Mouse (Mus musculus) kidney, postnatal 0 days (tissue): ENCODE measurements around the gene Alpl. TPM values are rescaled to one million over a fixed set of nuclear protein-coding genes. Genes with fewer than 3 reads are reported as not detected.
A peak's percentile ranks its signal among the peaks of the same experiment; 100 is the strongest.

ENCODE experiments used
- ATAC-seq: fragments of 200-750 bp; cut with Nextera tagmentation; replicated peaks from 2 replicates; pipeline ENCODE4 v1.8.0; 2017; ENCODE audit warnings: low read depth, moderate number of reproducible peaks, moderate TSS enrichment, moderate library complexity; ENCODE audit not compliant: low FRiP score
- DNase-seq: peaks from one replicate; pipeline ENCODE4 v3.0.0-alpha.2; 2016; ENCODE audit warnings: low spot score
- H3K27ac ChIP-seq: fragments of 300-500 bp; sonication (generic); 2 replicates; pipeline ENCODE4 v1.5.1; 2014; ENCODE audit warnings: mild to moderate bottlenecking
- H3K27me3 ChIP-seq: fragments of 300-500 bp; sonication (generic); 2 replicates; pipeline ENCODE4 v1.6.1; 2014; ENCODE audit warnings: low read length, mixed read lengths; ENCODE audit not compliant: insufficient read depth
- H3K36me3 ChIP-seq: fragments of 300-500 bp; sonication (generic); 2 replicates; pipeline ENCODE4 v1.6.1; 2014; ENCODE audit warnings: low read length, mixed read lengths; ENCODE audit not compliant: insufficient read depth
- H3K4me1 ChIP-seq: fragments of 300-500 bp; sonication (generic); replicated peaks from 2 replicates; pipeline ENCODE4 v1.6.1; 2014; ENCODE audit warnings: antibody characterized with exemption, low read length, mixed read lengths; ENCODE audit not compliant: insufficient read depth
- H3K4me2 ChIP-seq: fragments of 300-500 bp; sonication (generic); 2 replicates; pipeline ENCODE4 v1.6.1; 2014; ENCODE audit warnings: mild to moderate bottlenecking, low read length, moderate library complexity, mixed read lengths
- H3K4me3 ChIP-seq: fragments of 300-500 bp; sonication (generic); replicated peaks from 2 replicates; pipeline ENCODE4 v1.5.1; 2014; ENCODE audit warnings: low read depth, low read length
- H3K9ac ChIP-seq: fragments of 300-500 bp; sonication (generic); 2 replicates; pipeline ENCODE4 v1.6.1; 2014; ENCODE audit warnings: low read depth, low read length
- H3K9me3 ChIP-seq: fragments of 300-500 bp; sonication (generic); replicated peaks from 2 replicates; pipeline ENCODE4 v1.6.1; 2016; ENCODE audit warnings: low read length, inconsistent platforms, mixed read lengths
- CTCF ChIP-seq: IDR thresholded peaks from 2 replicates; pipeline ENCODE4 v1.5.1; 2016; ENCODE audit warnings: antibody characterized with exemption, low read depth, mild to moderate bottlenecking, moderate library complexity
- WGBS: fragments of 180-500 bp; shearing (Covaris S2); extraction: QIAGEN DNeasy Blood & Tissue Kit; methylation state at CpG from one replicate; pipeline ENCODE4 v1.1.7; 2014; 5-methylcytosine and 5-hydroxymethylcytosine counted together
- polyA plus RNA-seq: library from polyadenylated mRNA; unstranded; fragments of >200 nt; fragmentation: Nextera tagmentation; extraction: Ambion mirVana; gene quantifications from 2 replicates; pipeline ENCODE4 v1.2.1, GENCODE M21; 2015

Alpl gene
- polyA plus RNA-seq, 1 experiment from 2014 or later = 34.3 TPM

- Histone ChIP-seq H3K9ac (no peak overlapping the region), H3K4me1 (no peaks in the 10 kb centered on the region; the same call in 1 of the 2 replicates), H3K27ac (no peak overlapping the region), H3K4me3 (no peak overlapping the region), H3K27me3 (peaks cover 15% of the 10 kb centered on the region; the same call in 1 of the 2 replicates), H3K9me3 (no peaks in the 10 kb centered on the region), H3K36me3 (no peaks in the 10 kb centered on the region), H3K4me2 (no peak overlapping the region)
- peak; percentile 95 for TF ChIP-seq CTCF
- ATAC-seq = no peak
- WGBS = 47% methylated on average over 8 of the region's 8 CpGs
- DNase-seq = peak; percentile 39
Measured at GRCm38 (mm10) chr4:137724766-137725165, 71.4 kb downstream of the Alpl start.

GRCm38 (mm10) chr4:137724212-137724611 is 72.0 kb downstream of the Alpl start:
- Histone ChIP-seq H3K9ac (no peak overlapping the region), H3K27ac (no peak overlapping the region), H3K4me2 (no peak overlapping the region), H3K4me3 (no peak overlapping the region), H3K4me1 (no peaks in the 10 kb centered on the region; the same call in 1 of the 2 replicates), H3K36me3 (no peaks in the 10 kb centered on the region), H3K9me3 (no peaks in the 10 kb centered on the region), H3K27me3 (peaks cover 13% of the 10 kb centered on the region; the same call in 1 of the 2 replicates)
- 46% methylated on average over 11 of the region's 11 CpGs for WGBS
- ATAC-seq (no peak), DNase-seq (no peak)
- TF ChIP-seq CTCF = no peak

DNA sequence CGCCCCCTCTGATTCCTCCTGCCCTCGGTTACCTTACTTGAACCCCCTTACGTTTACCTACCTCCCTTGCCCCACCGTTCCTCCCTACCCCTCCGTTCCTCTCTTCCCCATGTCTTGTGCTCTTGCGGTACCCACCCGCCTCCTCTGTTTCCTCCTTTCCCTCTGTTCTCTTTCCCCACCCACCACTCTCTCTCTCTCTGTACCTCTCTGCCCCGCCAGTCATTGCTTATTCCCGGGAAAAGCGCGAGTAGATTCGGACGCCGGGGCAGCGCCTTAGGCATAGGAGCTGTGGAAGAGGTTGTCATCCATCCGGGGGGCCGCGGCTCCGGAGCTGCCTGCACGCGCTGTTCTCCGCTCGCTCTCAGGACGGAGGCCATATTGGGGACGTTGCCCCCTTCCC is 72.7 kb downstream of the Alpl start:
- WGBS = 48% methylated on average over 25 of the region's 25 CpGs
- H3K9me3 ChIP-seq = no peaks in the 10 kb centered on the region
- no peak overlapping the region for H3K27ac ChIP-seq
- H3K4me2 ChIP-seq = peak overlapping the region; percentile 23; the same call in 1 of the 2 replicates
- ATAC-seq (no peak), DNase-seq (no peak)
- peaks cover 8% of the 10 kb centered on the region; the same call in 1 of the 2 replicates for H3K27me3 ChIP-seq
- no peaks in the 10 kb centered on the region for H3K36me3 ChIP-seq
- TF ChIP-seq CTCF = no peak
- H3K4me1 ChIP-seq = no peaks in the 10 kb centered on the region; the same call in 1 of the 2 replicates
- no peak overlapping the region for H3K9ac ChIP-seq
- H3K4me3 ChIP-seq = no peak overlapping the region

DNA sequence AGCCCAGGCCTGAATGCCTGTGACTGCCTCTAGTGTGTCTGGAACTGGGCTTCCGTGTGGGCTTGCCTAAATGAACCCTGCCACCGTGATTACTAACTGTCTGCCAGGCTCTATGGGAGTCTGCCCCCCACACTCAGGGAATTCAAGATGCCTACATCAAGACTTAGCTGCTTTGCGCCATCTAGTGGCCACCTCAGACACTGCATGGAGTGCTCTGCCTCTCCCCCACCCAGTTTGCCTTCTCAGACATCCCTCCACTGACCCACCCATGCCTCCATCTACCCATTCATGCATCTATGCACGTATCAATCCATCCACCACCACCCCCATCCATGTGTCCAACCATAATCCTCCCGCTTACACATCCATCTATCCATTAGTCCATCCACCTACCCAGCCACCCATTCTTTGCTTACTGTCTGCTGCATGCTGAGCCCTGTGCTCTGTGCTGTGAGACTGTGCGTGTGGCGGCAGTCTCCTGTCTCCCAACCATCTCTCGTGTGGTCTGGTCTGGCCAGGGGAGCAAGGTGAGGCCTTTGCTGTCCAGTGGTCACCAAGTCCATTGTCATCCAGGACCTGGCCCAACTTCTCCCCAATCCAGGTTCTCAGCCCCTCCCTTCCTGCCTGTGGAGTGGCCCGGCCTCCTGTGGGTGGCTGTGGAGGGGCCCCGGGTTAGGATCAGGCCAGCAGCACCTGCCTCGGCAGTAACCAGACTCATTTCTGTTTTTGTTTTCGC is 73.3 kb downstream of the Alpl start:
- Histone ChIP-seq H3K27me3 (peaks cover 2% of the 10 kb centered on the region; the same call in 1 of the 2 replicates), H3K27ac (no peak overlapping the region), H3K36me3 (no peaks in the 10 kb centered on the region), H3K9me3 (no peaks in the 10 kb centered on the region), H3K4me1 (no peaks in the 10 kb centered on the region; the same call in 1 of the 2 replicates), H3K4me3 (no peak overlapping the region), H3K9ac (no peak overlapping the region), H3K4me2 (no peak overlapping the region)
- 24% methylated on average over 12 of the region's 12 CpGs for WGBS
- ATAC-seq = no peak
- TF ChIP-seq CTCF = peak; percentile 97
- peak; percentile 81 for DNase-seq

GRCm38 (mm10) chr4:137722230-137722629 is 74.0 kb downstream of the Alpl start:
- ATAC-seq (no peak), DNase-seq (no peak)
- Histone ChIP-seq H3K4me1 (no peaks in the 10 kb centered on the region; the same call in 1 of the 2 replicates), H3K9ac (no peak overlapping the region), H3K9me3 (no peaks in the 10 kb centered on the region), H3K4me2 (no peak overlapping the region), H3K27ac (no peak overlapping the region), H3K27me3 (peaks cover 2% of the 10 kb centered on the region; the same call in 1 of the 2 replicates), H3K4me3 (no peak overlapping the region), H3K36me3 (no peaks in the 10 kb centered on the region)
- WGBS = 88% methylated on average over 3 of the region's 3 CpGs
- no peak for TF ChIP-seq CTCF

GRCm38 (mm10) chr4:137721563-137721962 is 74.6 kb downstream of the Alpl start:
- 60% methylated on average over 15 of the region's 15 CpGs for WGBS
- TF ChIP-seq CTCF = no peak
- Histone ChIP-seq H3K27ac (no peak overlapping the region), H3K9me3 (no peaks in the 10 kb centered on the region), H3K36me3 (no peaks in the 10 kb centered on the region), H3K4me3 (no peak overlapping the region), H3K27me3 (peaks cover 2% of the 10 kb centered on the region; the same call in 1 of the 2 replicates), H3K4me2 (no peak overlapping the region), H3K4me1 (no peaks in the 10 kb centered on the region; the same call in 1 of the 2 replicates), H3K9ac (no peak overlapping the region)
- DNase-seq (no peak), ATAC-seq (no peak)
